Mouse (Mus musculus) liver, adult 2 months (tissue): ENCODE measurements around the gene Me1.

Experiments
- CTCF ChIP-seq: fragments of 200-500 bp; IDR thresholded peaks from 2 replicates; pipeline ENCODE4 v1.5.1; 2011; ENCODE audit warnings: low read depth, low read length, control low read depth
- POLR2A ChIP-seq: fragments of 200-500 bp; IDR thresholded peaks from 2 replicates; pipeline ENCODE4 v1.6.1; 2011; ENCODE audit warnings: low read length, control low read depth; ENCODE audit not compliant: insufficient read depth; ENCODE audit errors: extremely low read depth

DNA sequence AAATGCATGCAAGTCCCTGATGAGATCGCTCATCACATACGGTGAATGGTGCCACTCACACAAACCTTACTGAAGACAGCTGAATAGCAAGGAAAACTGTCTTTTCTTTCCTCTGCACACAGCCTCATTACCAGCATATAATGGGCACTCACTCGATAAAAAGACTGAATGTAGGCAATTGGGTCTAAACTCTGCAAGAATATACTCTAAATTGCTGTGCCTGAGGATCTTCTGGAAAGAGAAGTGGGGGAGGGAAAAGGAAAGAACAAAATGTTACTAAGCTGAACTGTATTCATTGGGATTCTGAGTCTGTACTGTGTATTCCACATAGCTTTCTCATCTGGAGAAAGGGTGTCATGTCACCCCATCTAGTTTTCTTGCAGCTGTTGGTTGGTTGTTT lies 152.3 kb downstream of the Me1 start:
- TF ChIP-seq CTCF (no peak), POLR2A (no peak)
